7 mouse cellular contexts compared by ENCODE assay signal in genomic region chr11:22617204-22617874, GRCm38 (mm10).
DNase-seq lines count a peak whose midpoint lies in the region; ATAC-seq and TF ChIP-seq lines count a peak whose summit lies in the region.

No protein-coding gene starts in this region.

- peak; percentile 80 for ATAC-seq in limb, embryonic 11.5 days (ENCODE audit: insufficient number of reproducible peaks, low FRiP score, low TSS enrichment, low read depth)
- peak; percentile 95 for ATAC-seq in midbrain, embryonic 13.5 days

- no peaks in the 10 kb centered on the region for H3K36me3 ChIP-seq in limb, embryonic 11.5 days (ENCODE audit: control insufficient read depth, insufficient read depth, low read length)
- H3K36me3 ChIP-seq in midbrain, embryonic 13.5 days = no peaks in the 10 kb centered on the region
- no peaks in the 10 kb centered on the region for H3K36me3 ChIP-seq in small intestine, adult 2 months (ENCODE audit: control insufficient read depth, insufficient read depth, low read length)

- H3K4me1 ChIP-seq in limb, embryonic 11.5 days (ENCODE audit: control insufficient read depth, insufficient read depth, low read length) = no peaks in the 10 kb centered on the region
- no peaks in the 10 kb centered on the region for H3K4me1 ChIP-seq in midbrain, embryonic 13.5 days (replicated peaks)
- H3K4me1 ChIP-seq in small intestine, adult 2 months (ENCODE audit: control insufficient read depth, insufficient read depth, insufficient read length, low read length) = peaks cover 3% of the 10 kb centered on the region; the same call in 1 of the 2 replicates

- no peak for TF ChIP-seq POLR2A in small intestine, adult 2 months (IDR thresholded peaks at IDR 0.05; ENCODE audit: low read depth, low read length)

- H3K9ac ChIP-seq in limb, embryonic 11.5 days (ENCODE audit: low read length) = no peak overlapping the region; the same call in 1 of the 2 replicates
- no peak overlapping the region; the same call in 1 of the 2 replicates for H3K9ac ChIP-seq in midbrain, embryonic 13.5 days (replicated peaks)

- 11% methylated on average over 21 of the region's 21 CpGs for WGBS in limb, embryonic 11.5 days
- 13% methylated on average over 21 of the region's 21 CpGs for WGBS in midbrain, embryonic 13.5 days
- WGBS in small intestine, adult 2 months = 7% methylated on average over 21 of the region's 21 CpGs

- H3K27me3 ChIP-seq in limb, embryonic 11.5 days (ENCODE audit: control insufficient read depth, insufficient read depth, low read length) = no peaks in the 10 kb centered on the region
- H3K27me3 ChIP-seq in midbrain, embryonic 13.5 days = no peaks in the 10 kb centered on the region; the same call in 1 of the 2 replicates
- H3K27me3 ChIP-seq in small intestine, adult 2 months (ENCODE audit: control insufficient read depth, insufficient read depth, low read length) = no peaks in the 10 kb centered on the region

- H3K27ac ChIP-seq in limb, embryonic 11.5 days (replicated peaks; ENCODE audit: low read depth, low read length) = no peak overlapping the region
- H3K27ac ChIP-seq in midbrain, embryonic 13.5 days = no peak overlapping the region
- H3K27ac ChIP-seq in small intestine, adult 2 months (ENCODE audit: insufficient read depth, low read depth, low read length) = peak overlapping the region; percentile 2; the same call in 1 of the 2 replicates

- peak; percentile 94 for TF ChIP-seq CTCF in small intestine, adult 2 months (IDR thresholded peaks at IDR 0.05; ENCODE audit: extremely low read depth, insufficient read length, insufficient replicate concordance, low read depth, low read length)

- H3K4me3 ChIP-seq in limb, embryonic 11.5 days (ENCODE audit: low read depth, low read length) = no peak overlapping the region
- H3K4me3 ChIP-seq in midbrain, embryonic 13.5 days (replicated peaks) = peak overlapping the region; percentile 31
- H3K4me3 ChIP-seq in small intestine, adult 2 months (ENCODE audit: low read depth, low read length) = peak overlapping the region; percentile 57

- no peaks in the 10 kb centered on the region for H3K9me3 ChIP-seq in limb, embryonic 11.5 days (ENCODE audit: control insufficient read depth, low read length)
- H3K9me3 ChIP-seq in midbrain, embryonic 13.5 days = no peaks in the 10 kb centered on the region

- peak overlapping the region; percentile 41 for H3K4me2 ChIP-seq in limb, embryonic 11.5 days (ENCODE audit: low read depth, severe bottlenecking)
- peak overlapping the region; percentile 55 for H3K4me2 ChIP-seq in midbrain, embryonic 13.5 days (replicated peaks)

- peak; percentile 79 for DNase-seq in adrenal gland, adult 8-10 months
- peak; percentile 89 for DNase-seq in embryo, embryonic 9.5 days (ENCODE audit: extremely low spot score)
- DNase-seq in heart, adult 11 months = peak; percentile 98
- peak; percentile 90 for DNase-seq in kidney, adult 18-20 months
- DNase-seq in limb, embryonic 11.5 days (ENCODE audit: low spot score) = peak; percentile 94
